Mouse (Mus musculus): ENCODE data around the gene Fam20c. TPM values are rescaled to one million over a fixed set of nuclear protein-coding genes. Genes with fewer than 3 reads are reported as not detected.

The Fam20c gene
- polyA plus RNA-seq, 1 experiment from 2014 or later, result 6.0 TPM

DNA sequence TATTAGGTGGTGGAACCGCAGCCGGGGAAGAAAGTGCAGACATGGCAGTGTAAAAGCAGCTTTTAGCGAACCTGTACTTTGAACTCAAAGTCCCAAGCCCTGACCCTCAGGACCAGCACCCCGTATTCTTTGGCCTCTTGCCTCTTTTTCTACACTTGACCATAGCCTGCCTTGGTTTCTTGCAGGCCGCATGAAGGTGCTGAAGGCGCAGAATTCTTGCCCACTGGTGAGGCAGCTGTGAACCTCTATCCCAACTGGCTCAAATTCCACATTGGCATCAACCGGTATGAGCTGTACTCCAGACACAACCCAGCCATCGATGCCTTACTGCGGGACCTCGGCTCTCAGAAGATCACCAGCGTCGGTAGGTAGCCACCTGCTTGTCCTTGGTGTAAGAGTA is 3.3 kb downstream of the Fam20c start:
- 74% methylated on average over 12 of the region's 12 CpGs for WGBS (ENCODE audit: insufficient replicate concordance)
- Histone ChIP-seq H3K36me3 (no peaks in the 10 kb centered on the region), H3K27me3 (peaks cover 56% of the 10 kb centered on the region), H3K4me2 (peak overlapping the region; percentile 46), H3K9me3 (replicated peaks) (no peaks in the 10 kb centered on the region), H3K9ac (no peak overlapping the region), H3K4me3 (replicated peaks) (peak overlapping the region; percentile 36; the same call in 1 of the 2 replicates), H3K27ac (peak overlapping the region; percentile 71), H3K4me1 (replicated peaks) (peaks cover 18% of the 10 kb centered on the region; the same call in 1 of the 2 replicates)
- ATAC-seq (ENCODE audit: low read depth) (no peak), DNase-seq (no peak)

GRCm38 (mm10) chr5:138758533-138758932 is 4.2 kb downstream of the Fam20c start:
- DNase-seq (no peak), ATAC-seq (ENCODE audit: low read depth) (no peak)
- no peak overlapping the region for H3K9ac ChIP-seq
- no peaks in the 10 kb centered on the region for H3K36me3 ChIP-seq
- no peaks in the 10 kb centered on the region for H3K9me3 ChIP-seq (replicated peaks)
- 52% methylated on average over 3 of the region's 3 CpGs for WGBS (ENCODE audit: insufficient replicate concordance)
- H3K4me3 ChIP-seq (replicated peaks), result no peak overlapping the region
- H3K4me1 ChIP-seq (replicated peaks), result peaks cover 18% of the 10 kb centered on the region; the same call in 1 of the 2 replicates
- no peak overlapping the region for H3K27ac ChIP-seq
- H3K27me3 ChIP-seq, result peaks cover 47% of the 10 kb centered on the region
- H3K4me2 ChIP-seq, result no peak overlapping the region

- Histone ChIP-seq H3K9me3 (replicated peaks) (no peaks in the 10 kb centered on the region), H3K36me3 (no peaks in the 10 kb centered on the region), H3K4me2 (no peak overlapping the region), H3K27me3 (peaks cover 13% of the 10 kb centered on the region), H3K4me1 (replicated peaks) (peaks cover 13% of the 10 kb centered on the region; the same call in 1 of the 2 replicates), H3K4me3 (replicated peaks) (no peak overlapping the region), H3K27ac (no peak overlapping the region), H3K9ac (no peak overlapping the region)
- DNase-seq (no peak), ATAC-seq (ENCODE audit: low read depth) (no peak)
- WGBS (ENCODE audit: insufficient replicate concordance), result 47% methylated on average over 5 of the region's 5 CpGs
Measured at GRCm38 (mm10) chr5:138761836-138762334, 7.6 kb downstream of the Fam20c start.

- no peak for DNase-seq
Measured at GRCm38 (mm10) chr5:138762361-138762760, 8.0 kb downstream of the Fam20c start.

DNA sequence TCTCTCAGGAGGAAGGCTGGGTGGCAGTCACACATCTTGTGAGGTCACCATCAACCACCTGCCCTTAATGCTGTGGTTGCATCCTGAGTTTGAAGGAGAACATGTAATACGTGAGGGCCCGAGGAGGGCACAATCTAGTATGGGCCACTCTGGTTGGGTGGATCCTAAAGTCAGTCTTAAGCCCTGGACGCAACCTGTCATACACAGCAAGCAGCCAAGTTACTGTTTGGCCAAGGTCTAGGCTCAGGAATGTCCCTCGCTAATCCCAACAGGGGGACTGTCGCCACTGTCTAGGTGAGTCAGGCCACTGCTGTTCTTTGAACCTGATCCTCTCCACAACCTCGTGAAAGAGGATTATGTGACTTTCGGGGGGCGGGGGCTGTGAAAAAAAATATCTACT is 10.3 kb downstream of the Fam20c start:
- no peak overlapping the region for H3K4me3 ChIP-seq (replicated peaks)
- no peaks in the 10 kb centered on the region for H3K9me3 ChIP-seq (replicated peaks)
- no peak overlapping the region for H3K9ac ChIP-seq
- no peaks in the 10 kb centered on the region for H3K27me3 ChIP-seq
- no peaks in the 10 kb centered on the region for H3K36me3 ChIP-seq
- 61% methylated on average over 8 of the region's 8 CpGs for WGBS (ENCODE audit: insufficient replicate concordance)
- DNase-seq (no peak), ATAC-seq (ENCODE audit: low read depth) (no peak)
- no peaks in the 10 kb centered on the region for H3K4me1 ChIP-seq (replicated peaks)
- H3K27ac ChIP-seq, result no peak overlapping the region
- H3K4me2 ChIP-seq, result no peak overlapping the region

More at GRCm38 (mm10) chr5:138762361-138762760, 8.0 kb downstream of the Fam20c start:
- Histone ChIP-seq H3K36me3 (no peaks in the 10 kb centered on the region), H3K4me1 (replicated peaks) (peaks cover 10% of the 10 kb centered on the region; the same call in 1 of the 2 replicates), H3K27ac (no peak overlapping the region), H3K9ac (no peak overlapping the region), H3K4me2 (no peak overlapping the region), H3K27me3 (peaks cover 8% of the 10 kb centered on the region), H3K4me3 (replicated peaks) (no peak overlapping the region), H3K9me3 (replicated peaks) (no peaks in the 10 kb centered on the region)
- no peak for ATAC-seq (ENCODE audit: low read depth)
- 52% methylated on average over 4 of the region's 4 CpGs for WGBS (ENCODE audit: insufficient replicate concordance)

DNA sequence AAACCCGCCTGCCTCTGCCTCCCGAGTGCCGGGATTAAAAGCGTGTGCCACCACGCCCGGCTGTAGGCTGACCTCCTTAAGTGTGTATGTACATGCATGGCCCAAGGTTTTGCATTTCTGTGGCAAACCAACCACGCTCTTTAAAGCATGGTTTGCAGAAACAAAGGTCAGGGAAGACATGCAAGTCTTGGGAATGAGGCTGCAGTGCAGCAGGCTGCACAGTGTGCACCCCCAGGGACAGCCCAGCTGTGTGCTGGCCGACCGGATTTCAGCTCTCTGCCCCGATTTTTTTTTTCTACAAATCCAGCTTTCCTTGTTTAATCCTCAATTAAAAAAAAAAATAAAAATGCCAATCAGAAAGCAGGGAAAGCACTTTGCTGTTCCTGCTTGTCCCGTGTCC is 13.3 kb downstream of the Fam20c start:
- 79% methylated on average over 11 of the region's 11 CpGs for WGBS (ENCODE audit: insufficient replicate concordance)
- DNase-seq, result no peak
- Histone ChIP-seq H3K4me2 (no peak overlapping the region), H3K4me1 (replicated peaks) (no peaks in the 10 kb centered on the region), H3K9ac (no peak overlapping the region), H3K4me3 (replicated peaks) (no peak overlapping the region), H3K9me3 (replicated peaks) (no peaks in the 10 kb centered on the region), H3K27ac (no peak overlapping the region), H3K36me3 (0 out of 2 replicates have a peak, but pooled peaks cover 6% of the 10 kb centered on the region), H3K27me3 (no peaks in the 10 kb centered on the region)
- no peak for ATAC-seq (ENCODE audit: low read depth)

DNA sequence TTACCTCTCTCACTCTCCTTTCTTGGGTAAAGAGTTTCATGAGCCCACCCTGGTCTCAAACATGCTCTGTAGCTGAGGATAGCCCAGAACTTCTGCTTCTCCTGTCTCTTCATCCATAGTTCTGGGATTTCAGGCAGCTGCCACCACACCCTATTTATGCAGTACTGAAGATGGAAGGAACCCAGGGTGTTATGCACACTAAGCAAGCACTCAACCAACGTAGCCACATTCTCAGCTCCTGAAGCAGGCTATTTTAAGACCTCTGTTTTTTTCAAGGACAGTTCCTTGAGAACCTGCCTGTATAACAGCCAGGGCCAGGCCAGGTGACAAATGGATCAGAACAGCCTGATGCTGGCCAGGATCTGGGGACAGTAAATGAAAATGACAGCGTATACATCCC is 14.4 kb downstream of the Fam20c start:
- WGBS (ENCODE audit: insufficient replicate concordance), result 64% methylated on average over 2 of the region's 2 CpGs
- no peak for ATAC-seq (ENCODE audit: low read depth)

DNA sequence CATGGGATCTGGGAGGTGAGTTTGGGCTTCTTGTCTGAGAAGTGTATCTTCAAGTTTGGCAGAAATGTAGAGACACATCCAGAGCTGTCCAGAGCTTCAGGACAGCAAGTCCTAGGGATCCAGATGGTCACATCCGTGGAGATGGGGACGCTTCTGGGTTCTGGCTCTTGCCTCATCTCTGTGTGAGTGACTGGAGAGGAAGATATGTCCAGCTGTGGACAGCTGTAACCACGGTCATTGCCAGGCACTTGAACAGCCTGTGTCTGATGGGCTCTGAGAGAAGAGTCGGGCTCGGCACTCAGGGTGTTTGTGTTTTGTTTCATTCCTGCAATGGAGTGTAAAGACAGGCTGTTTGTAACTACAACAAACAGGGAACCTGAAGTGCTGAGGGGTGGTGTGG is 14.8 kb downstream of the Fam20c start:
- 44% methylated on average over 5 of the region's 5 CpGs for WGBS (ENCODE audit: insufficient replicate concordance)
- no peak for DNase-seq

More for the DNA sequence above, 14.4 kb downstream of the Fam20c start:
- Histone ChIP-seq H3K27me3 (no peaks in the 10 kb centered on the region), H3K4me1 (replicated peaks) (no peaks in the 10 kb centered on the region), H3K9me3 (replicated peaks) (no peaks in the 10 kb centered on the region), H3K4me2 (no peak overlapping the region), H3K9ac (no peak overlapping the region), H3K4me3 (replicated peaks) (no peak overlapping the region), H3K36me3 (0 out of 2 replicates have a peak, but pooled peaks cover 6% of the 10 kb centered on the region), H3K27ac (no peak overlapping the region)
- DNase-seq, result no peak

DNA sequence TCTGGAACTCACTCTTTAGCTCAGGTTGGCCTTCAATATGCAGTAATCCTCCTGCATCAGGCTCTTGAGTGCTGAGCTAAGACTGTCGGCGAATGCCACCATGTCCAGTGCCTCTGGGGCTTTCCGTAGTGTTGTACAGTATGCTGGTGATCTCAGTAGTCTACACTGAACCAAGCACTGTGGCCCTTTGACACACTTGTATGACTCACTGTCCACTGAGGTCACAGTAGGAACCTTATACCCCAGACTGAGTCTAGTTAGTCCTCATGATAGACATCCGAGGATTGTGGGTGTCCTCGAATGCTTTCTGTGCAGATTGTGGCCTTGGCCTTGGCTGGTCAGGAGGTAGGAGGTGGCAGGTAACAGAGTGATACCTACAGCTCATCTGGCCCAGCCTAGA is 20.8 kb downstream of the Fam20c start:
- 73% methylated on average over 5 of the region's 5 CpGs for WGBS (ENCODE audit: insufficient replicate concordance)
- H3K36me3 ChIP-seq, result 0 out of 2 replicates have a peak, but pooled peaks cover 6% of the 10 kb centered on the region
- no peaks in the 10 kb centered on the region for H3K9me3 ChIP-seq (replicated peaks)
- H3K27ac ChIP-seq, result no peak overlapping the region
- no peak overlapping the region for H3K4me3 ChIP-seq (replicated peaks)
- H3K4me2 ChIP-seq, result no peak overlapping the region
- no peaks in the 10 kb centered on the region for H3K27me3 ChIP-seq
- no peak for ATAC-seq (ENCODE audit: low read depth)
- 0 out of 2 replicates have a peak, but pooled peaks cover 3% of the 10 kb centered on the region for H3K4me1 ChIP-seq (replicated peaks)
- H3K9ac ChIP-seq, result no peak overlapping the region
- DNase-seq, result no peak

More for the DNA sequence above, 14.8 kb downstream of the Fam20c start:
- Histone ChIP-seq H3K4me3 (replicated peaks) (no peak overlapping the region), H3K9me3 (replicated peaks) (no peaks in the 10 kb centered on the region), H3K4me1 (replicated peaks) (no peaks in the 10 kb centered on the region), H3K4me2 (no peak overlapping the region), H3K9ac (no peak overlapping the region), H3K36me3 (0 out of 2 replicates have a peak, but pooled peaks cover 6% of the 10 kb centered on the region), H3K27ac (no peak overlapping the region), H3K27me3 (no peaks in the 10 kb centered on the region)
- no peak for ATAC-seq (ENCODE audit: low read depth)

DNA sequence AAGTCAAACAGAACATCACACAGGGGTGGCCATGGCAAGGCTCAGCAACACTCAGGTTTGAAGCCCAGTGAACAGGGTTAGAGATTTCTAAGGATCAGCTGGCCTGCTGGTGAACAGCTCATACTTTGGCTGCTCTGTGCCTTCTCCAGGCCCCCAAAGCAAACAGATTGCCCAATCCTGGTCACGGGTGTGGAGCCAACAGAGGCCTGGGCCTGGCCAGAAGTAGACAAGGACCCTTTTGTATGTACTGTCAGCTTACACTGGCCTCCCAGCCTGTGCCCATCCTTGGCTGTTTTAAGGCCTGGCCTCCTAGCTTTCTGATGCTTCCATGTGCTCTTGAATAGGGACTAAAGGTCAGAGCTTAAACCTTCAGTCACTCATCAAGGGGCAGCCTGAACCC is 22.0 kb downstream of the Fam20c start:
- Histone ChIP-seq H3K9me3 (replicated peaks) (no peaks in the 10 kb centered on the region), H3K27me3 (no peaks in the 10 kb centered on the region), H3K36me3 (0 out of 2 replicates have a peak, but pooled peaks cover 6% of the 10 kb centered on the region), H3K4me1 (replicated peaks) (0 out of 2 replicates have a peak, but pooled peaks cover 3% of the 10 kb centered on the region), H3K4me3 (replicated peaks) (no peak overlapping the region), H3K27ac (no peak overlapping the region), H3K4me2 (no peak overlapping the region), H3K9ac (no peak overlapping the region)
- WGBS (ENCODE audit: insufficient replicate concordance), result 45% methylated on average over 1 of the region's 1 CpGs
- ATAC-seq (ENCODE audit: low read depth) (peak; percentile 47), DNase-seq (no peak)

DNA sequence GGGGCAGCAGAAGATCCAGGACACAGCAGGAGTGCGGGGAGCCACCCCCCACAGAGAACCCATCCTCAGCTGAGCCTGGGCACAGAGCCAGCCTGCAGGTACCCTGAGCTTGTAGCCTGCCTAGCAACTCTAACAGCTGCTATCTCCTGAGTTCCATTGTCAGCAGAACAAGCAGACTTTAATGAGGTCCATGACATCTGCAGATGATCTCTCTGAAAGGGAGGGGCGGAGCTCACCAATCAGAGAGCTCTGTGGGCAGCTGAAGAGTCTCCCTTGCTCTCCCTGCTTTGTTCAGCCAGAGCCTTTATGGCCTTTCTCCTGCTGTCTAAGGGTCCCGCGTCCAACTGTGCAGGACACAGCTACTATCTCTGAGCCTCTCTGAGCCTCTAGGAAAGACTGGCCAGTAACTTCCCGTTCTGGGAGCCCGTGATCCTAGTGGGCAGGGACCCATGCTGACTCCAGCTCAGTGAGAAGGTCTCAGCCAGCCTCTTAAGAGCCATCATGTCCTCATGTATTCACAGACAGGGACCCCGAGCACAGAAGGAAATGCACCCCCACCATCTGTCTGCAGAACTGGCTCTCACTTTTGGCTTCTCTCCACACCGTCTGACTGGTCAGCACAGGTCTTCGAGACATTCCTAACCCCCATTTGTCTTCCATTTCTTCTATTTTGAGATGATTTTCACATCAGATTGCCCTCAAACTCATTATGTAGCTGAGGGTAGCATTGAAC is 24.6 kb downstream of the Fam20c start:
- H3K36me3 ChIP-seq, result no peaks in the 10 kb centered on the region
- H3K4me2 ChIP-seq, result no peak overlapping the region
- no peak overlapping the region for H3K9ac ChIP-seq
- no peak overlapping the region for H3K27ac ChIP-seq
- H3K9me3 ChIP-seq (replicated peaks), result no peaks in the 10 kb centered on the region
- 62% methylated on average over 9 of the region's 9 CpGs for WGBS (ENCODE audit: insufficient replicate concordance)
- ATAC-seq (ENCODE audit: low read depth) (no peak), DNase-seq (no peak)
- H3K4me1 ChIP-seq (replicated peaks), result 0 out of 2 replicates have a peak, but pooled peaks cover 3% of the 10 kb centered on the region
- H3K4me3 ChIP-seq (replicated peaks), result no peak overlapping the region
- no peaks in the 10 kb centered on the region for H3K27me3 ChIP-seq
